Mouse (Mus musculus): ENCODE measurements at regions not wholly inside any gene's neighbourhood (a gene's known extent, or its start where the extent isn't known, plus 50 kb on each side); places are given as distances from the start of the nearest gene placed in this dataset.
A peak's percentile ranks its signal among the peaks of the same experiment; 100 is the strongest.

- Histone ChIP-seq H3K4me3 (replicated peaks; ENCODE audit: low read length) (peak overlapping the region; percentile 91), H3K4me1 (replicated peaks; ENCODE audit: low read depth, low read length) (peaks cover 28% of the 10 kb centered on the region), H3K36me3 (ENCODE audit: insufficient read depth, low read length) (no peaks in the 10 kb centered on the region), H3K27me3 (ENCODE audit: insufficient read depth, low read length) (peaks cover 75% of the 10 kb centered on the region), H3K9me3 (ENCODE audit: low read length) (no peaks in the 10 kb centered on the region)
- TF ChIP-seq CTCF (conservative IDR thresholded peaks at IDR 0.05; ENCODE audit: low read length) = no peak
- no peak for TF ChIP-seq POU5F1 (IDR thresholded peaks at IDR 0.05; ENCODE audit: borderline replicate concordance, low read length)
- no peak for TF ChIP-seq NANOG (IDR thresholded peaks at IDR 0.05; ENCODE audit: borderline replicate concordance, low read length)
Measured at GRCm38 (mm10) chr13:107889985-107890865, 154.0 kb upstream of the Smim15 start.

GRCm38 (mm10) chr13:107889588-107889984, 154.7 kb upstream of the Smim15 start:
- no peaks in the 10 kb centered on the region for H3K36me3 ChIP-seq (ENCODE audit: insufficient read depth, low read length)
- no peaks in the 10 kb centered on the region for H3K9me3 ChIP-seq (ENCODE audit: low read length)
- TF ChIP-seq NANOG (IDR thresholded peaks at IDR 0.05; ENCODE audit: borderline replicate concordance, low read length) = no peak
- no peak for TF ChIP-seq POU5F1 (IDR thresholded peaks at IDR 0.05; ENCODE audit: borderline replicate concordance, low read length)
- TF ChIP-seq CTCF (conservative IDR thresholded peaks at IDR 0.05; ENCODE audit: low read length) = no peak

GRCm38 (mm10) chr13:107888571-107889451, 155.4 kb upstream of the Smim15 start:
- Histone ChIP-seq H3K4me1 (replicated peaks; ENCODE audit: low read depth, low read length) (peaks cover 28% of the 10 kb centered on the region), H3K36me3 (ENCODE audit: insufficient read depth, low read length) (no peaks in the 10 kb centered on the region), H3K4me3 (replicated peaks; ENCODE audit: low read length) (peak overlapping the region; percentile 91), H3K27me3 (ENCODE audit: insufficient read depth, low read length) (peaks cover 69% of the 10 kb centered on the region), H3K9me3 (ENCODE audit: low read length) (no peaks in the 10 kb centered on the region)
- TF ChIP-seq CTCF (conservative IDR thresholded peaks at IDR 0.05; ENCODE audit: low read length) = no peak
- no peak for TF ChIP-seq POU5F1 (IDR thresholded peaks at IDR 0.05; ENCODE audit: borderline replicate concordance, low read length)
- TF ChIP-seq NANOG (IDR thresholded peaks at IDR 0.05; ENCODE audit: borderline replicate concordance, low read length) = no peak

More at GRCm38 (mm10) chr13:107889588-107889984, 154.7 kb upstream of the Smim15 start:
- Histone ChIP-seq H3K27me3 (ENCODE audit: insufficient read depth, low read length) (peaks cover 74% of the 10 kb centered on the region), H3K4me1 (replicated peaks; ENCODE audit: low read depth, low read length) (peaks cover 28% of the 10 kb centered on the region), H3K4me3 (replicated peaks; ENCODE audit: low read length) (peak overlapping the region; percentile 91)

- Histone ChIP-seq H3K36me3 (ENCODE audit: insufficient read depth, low read length) (no peaks in the 10 kb centered on the region), H3K4me1 (replicated peaks; ENCODE audit: low read depth, low read length) (peaks cover 28% of the 10 kb centered on the region)
Measured at GRCm38 (mm10) chr13:107888231-107888555, 156.1 kb upstream of the Smim15 start.

GRCm38 (mm10) chr13:107887366-107888230, 156.6 kb upstream of the Smim15 start:
- peaks cover 31% of the 10 kb centered on the region for H3K4me1 ChIP-seq (replicated peaks; ENCODE audit: low read depth, low read length)
- H3K9me3 ChIP-seq (ENCODE audit: low read length) = no peaks in the 10 kb centered on the region
- H3K27me3 ChIP-seq (ENCODE audit: insufficient read depth, low read length) = peaks cover 57% of the 10 kb centered on the region
- no peak for TF ChIP-seq POU5F1 (IDR thresholded peaks at IDR 0.05; ENCODE audit: borderline replicate concordance, low read length)
- TF ChIP-seq CTCF (conservative IDR thresholded peaks at IDR 0.05; ENCODE audit: low read length) = no peak
- peak overlapping the region; percentile 91 for H3K4me3 ChIP-seq (replicated peaks; ENCODE audit: low read length)
- H3K36me3 ChIP-seq (ENCODE audit: insufficient read depth, low read length) = no peaks in the 10 kb centered on the region

More at GRCm38 (mm10) chr13:107888231-107888555, 156.1 kb upstream of the Smim15 start:
- H3K27me3 ChIP-seq (ENCODE audit: insufficient read depth, low read length) = peaks cover 63% of the 10 kb centered on the region
- TF ChIP-seq POU5F1 (IDR thresholded peaks at IDR 0.05; ENCODE audit: borderline replicate concordance, low read length) (no peak), NANOG (IDR thresholded peaks at IDR 0.05; ENCODE audit: borderline replicate concordance, low read length) (no peak)
- peak overlapping the region; percentile 91 for H3K4me3 ChIP-seq (replicated peaks; ENCODE audit: low read length)
- H3K9me3 ChIP-seq (ENCODE audit: low read length) = no peaks in the 10 kb centered on the region

GRCm38 (mm10) chr13:107884836-107885235, 159.4 kb upstream of the Smim15 start:
- H3K36me3 ChIP-seq (ENCODE audit: insufficient read depth, low read length) = no peaks in the 10 kb centered on the region
- peaks cover 4% of the 10 kb centered on the region; the same call in 1 of the 2 replicates for H3K9me3 ChIP-seq (ENCODE audit: low read length)
- TF ChIP-seq POU5F1 (IDR thresholded peaks at IDR 0.05; ENCODE audit: borderline replicate concordance, low read length) (no peak), NANOG (IDR thresholded peaks at IDR 0.05; ENCODE audit: borderline replicate concordance, low read length) (no peak), CTCF (conservative IDR thresholded peaks at IDR 0.05; ENCODE audit: low read length) (no peak)
- H3K4me3 ChIP-seq (replicated peaks; ENCODE audit: low read length) = no peak overlapping the region
- H3K27me3 ChIP-seq (ENCODE audit: insufficient read depth, low read length) = peaks cover 40% of the 10 kb centered on the region
- H3K4me1 ChIP-seq (replicated peaks; ENCODE audit: low read depth, low read length) = peaks cover 23% of the 10 kb centered on the region

- H3K36me3 ChIP-seq (ENCODE audit: insufficient read depth, low read length) = no peaks in the 10 kb centered on the region
- peaks cover 16% of the 10 kb centered on the region for H3K4me1 ChIP-seq (replicated peaks; ENCODE audit: low read depth, low read length)
- H3K27me3 ChIP-seq (ENCODE audit: insufficient read depth, low read length) = peaks cover 23% of the 10 kb centered on the region
- no peak overlapping the region for H3K4me3 ChIP-seq (replicated peaks; ENCODE audit: low read length)
- TF ChIP-seq NANOG (IDR thresholded peaks at IDR 0.05; ENCODE audit: borderline replicate concordance, low read length) (no peak), POU5F1 (IDR thresholded peaks at IDR 0.05; ENCODE audit: borderline replicate concordance, low read length) (no peak), CTCF (conservative IDR thresholded peaks at IDR 0.05; ENCODE audit: low read length) (no peak)
- H3K9me3 ChIP-seq (ENCODE audit: low read length) = peaks cover 4% of the 10 kb centered on the region; the same call in 1 of the 2 replicates
Measured at GRCm38 (mm10) chr13:107882337-107882736, 161.9 kb upstream of the Smim15 start.

All from E14TG2a.4 (cell line).